Mouse (Mus musculus): Measurements from ENCODE around the gene Map2k5.

The Map2k5 gene

DNA sequence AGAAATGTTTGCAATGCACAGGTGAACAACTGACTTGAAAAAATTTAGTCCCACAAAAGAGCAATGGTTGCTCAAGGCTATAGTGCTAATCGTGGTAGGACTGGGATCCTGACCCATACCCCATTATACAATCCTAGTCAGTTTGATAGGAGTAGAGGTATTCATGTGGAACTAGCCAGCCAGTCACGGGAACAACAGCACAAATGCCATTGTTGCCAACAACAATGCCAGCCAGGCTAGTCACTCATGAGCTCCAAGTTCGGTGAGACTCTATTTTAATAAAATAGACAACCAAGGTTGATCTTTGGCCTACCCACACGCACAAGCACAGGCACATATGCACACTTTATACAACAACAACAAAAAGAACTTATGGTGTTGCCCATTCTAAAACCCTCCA is 120.0 kb downstream of the Map2k5 start:
- DNase-seq = no peak

DNA sequence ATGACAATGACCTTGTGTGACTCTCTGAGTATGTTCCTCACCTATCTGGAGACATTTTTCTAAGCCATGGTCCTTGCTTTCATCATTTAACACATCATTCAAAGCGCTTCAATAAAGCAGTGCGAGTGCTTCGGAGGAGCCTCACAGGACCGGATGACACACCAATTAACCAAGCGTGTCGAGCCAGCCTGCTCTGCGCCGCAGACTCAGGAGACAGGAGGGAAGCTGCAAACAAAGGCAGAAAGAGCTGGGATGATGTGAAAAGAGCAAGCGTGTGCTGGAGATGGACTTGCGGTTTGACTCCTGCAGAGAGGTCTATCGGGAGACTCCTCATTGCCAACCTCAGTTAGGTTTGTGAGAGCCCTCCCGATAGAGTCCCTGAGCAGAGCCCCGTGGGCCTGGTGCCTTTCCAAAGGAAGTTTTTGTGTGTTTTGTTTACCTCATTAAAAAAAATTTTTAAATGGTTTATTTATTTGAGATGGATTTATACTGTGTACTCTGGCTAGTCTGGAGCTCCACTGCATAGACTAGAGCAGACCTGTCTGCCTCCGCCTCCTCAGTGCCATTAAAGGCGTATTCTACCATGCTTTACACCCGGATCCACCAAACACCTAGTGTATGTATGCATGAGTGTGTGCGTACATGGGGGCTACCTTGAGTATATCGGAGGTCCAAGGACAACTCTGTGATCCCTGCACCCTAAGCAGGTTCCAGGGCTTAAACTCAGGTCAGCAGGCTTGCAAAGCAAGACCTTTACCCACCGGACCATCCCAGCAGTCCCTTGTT is 126.7 kb downstream of the Map2k5 start:
- DNase-seq = peak; percentile 7

DNA sequence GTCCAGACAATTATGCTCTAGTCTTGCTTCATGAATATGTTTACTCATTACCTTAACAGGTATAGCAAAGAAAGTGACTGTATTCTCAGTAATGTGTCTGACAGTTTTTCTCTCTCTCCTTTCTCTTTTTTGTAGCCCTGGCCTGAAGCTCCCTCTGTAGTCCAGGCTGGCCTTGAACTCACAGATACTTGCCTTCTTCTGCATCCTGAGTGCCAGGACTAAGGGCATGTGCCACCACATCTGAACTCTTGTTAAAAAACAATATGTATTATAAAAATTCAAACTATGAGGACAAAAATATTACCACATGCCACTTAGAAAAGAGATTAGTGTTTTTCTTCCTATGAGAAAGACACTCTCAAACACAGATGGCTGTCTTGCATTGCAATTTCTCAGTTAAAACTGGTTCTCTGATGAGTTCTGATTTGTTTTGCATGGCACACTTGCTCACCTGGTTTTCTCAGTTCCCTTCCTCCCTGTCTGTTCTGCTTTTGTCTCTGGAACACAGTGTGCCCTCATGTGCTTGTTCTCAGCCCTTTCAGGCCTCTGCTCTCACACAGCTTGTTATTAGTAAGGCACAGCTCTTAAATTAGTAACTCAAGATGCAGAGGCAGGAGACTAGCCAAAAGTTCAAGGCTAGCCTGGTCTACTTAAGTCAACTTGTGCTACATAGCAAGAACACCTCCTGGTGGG is 129.5 kb downstream of the Map2k5 start:
- no peak for DNase-seq

DNA sequence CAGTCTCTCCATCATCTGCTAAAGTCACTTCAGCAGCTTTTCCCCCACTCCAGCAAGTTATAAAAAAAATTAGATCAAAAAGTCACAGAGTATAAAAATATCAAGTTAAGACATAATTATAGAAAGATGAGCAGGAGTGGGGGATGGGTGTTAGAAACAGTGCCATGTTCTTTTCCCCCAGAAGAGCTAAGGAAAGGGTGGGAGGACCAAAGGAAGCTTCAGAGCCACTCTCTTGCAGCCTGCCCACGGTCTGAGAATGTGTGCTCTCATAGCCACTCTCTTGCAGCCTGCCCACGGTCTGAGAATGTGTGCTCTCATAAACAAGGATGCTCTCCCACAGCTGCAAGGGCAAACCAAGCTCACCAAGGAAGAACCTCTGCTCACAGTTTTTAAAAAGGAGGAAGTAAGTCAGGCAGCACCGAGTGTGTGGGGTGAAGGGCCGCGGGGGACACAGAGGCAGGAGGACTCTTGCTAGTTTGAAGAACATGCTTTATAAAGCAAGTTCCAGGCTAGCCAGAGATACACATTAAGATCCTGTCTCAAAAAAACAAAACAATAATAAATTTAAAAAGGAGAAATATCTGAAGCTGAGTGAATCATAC is 131.0 kb downstream of the Map2k5 start:
- no peak for DNase-seq

DNA sequence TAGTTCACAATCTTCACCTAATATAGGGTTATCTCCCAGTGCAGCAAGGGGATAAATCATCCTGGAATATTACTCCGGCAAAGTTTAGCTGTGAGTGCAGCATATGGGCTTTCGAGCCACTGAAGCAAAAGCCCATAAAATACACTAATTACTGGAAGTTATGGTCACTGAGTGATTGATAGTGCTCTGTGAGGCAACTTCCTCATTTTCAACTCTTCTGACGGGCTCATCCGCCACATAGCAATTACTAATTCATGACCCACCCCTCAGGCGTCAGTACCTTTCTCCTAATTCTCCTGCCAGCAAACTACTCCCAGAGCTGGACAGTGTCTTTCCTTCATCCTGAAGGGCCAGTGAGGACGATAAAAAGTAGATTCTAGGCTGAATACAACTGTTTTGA is 135.7 kb downstream of the Map2k5 start:
- DNase-seq = no peak

DNA sequence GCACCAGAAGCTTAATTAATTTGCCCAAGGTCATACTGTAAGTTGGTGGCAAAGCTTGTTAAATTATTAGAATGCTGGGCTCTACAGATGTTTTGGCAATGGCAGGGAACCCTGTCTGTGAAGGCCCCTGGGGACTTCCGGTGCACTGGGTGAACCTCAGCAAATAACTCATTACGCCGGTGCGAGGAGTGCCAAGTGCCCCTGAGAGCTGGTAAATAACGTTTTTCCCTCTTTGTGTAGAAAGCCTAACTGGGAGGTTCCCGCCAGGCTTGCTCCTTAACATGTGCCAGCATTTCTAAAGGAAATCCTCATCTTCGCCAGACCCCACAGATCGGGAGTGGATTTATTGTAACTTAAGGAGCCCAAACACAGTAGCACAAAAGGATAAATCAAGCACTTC is 136.5 kb downstream of the Map2k5 start:
- no peak for DNase-seq

DNA sequence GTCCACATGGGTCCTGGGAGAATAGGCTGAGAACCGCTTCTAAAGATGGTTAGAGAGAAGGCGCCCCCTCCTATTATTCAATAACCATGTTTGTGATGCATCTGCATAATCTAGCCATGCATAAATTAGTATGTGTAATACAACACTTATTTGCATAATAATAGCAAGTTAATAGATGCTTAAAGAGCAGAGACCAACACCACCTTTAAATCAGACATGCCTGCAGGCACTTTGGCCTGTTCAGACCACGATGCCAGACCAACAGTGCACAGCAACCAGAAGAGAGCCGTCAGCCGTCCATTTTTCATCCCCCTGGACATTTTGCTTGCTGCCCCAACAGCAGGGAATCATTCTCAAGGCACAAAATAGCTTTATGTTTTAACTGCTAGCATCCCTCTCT is 143.3 kb downstream of the Map2k5 start:
- DNase-seq = no peak

DNA sequence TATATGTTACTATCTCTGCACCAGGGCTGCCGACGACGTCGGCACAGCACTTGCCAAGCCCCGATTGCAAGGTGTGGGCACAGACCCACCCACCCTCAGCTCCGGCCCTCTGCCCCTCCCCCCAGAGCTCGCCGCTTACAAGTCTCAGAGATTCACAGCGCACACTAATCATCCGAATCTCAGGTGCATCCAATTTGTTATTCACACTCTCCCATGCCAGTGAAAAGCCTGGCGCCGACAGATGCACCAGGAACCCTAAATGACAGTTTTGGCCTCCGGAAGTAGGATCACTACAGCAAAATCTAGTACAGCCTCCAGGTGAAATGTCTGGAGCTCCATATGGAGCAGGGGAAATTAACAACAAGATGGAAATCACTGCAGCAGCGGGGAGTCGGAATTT is 147.4 kb downstream of the Map2k5 start:
- peak; percentile 22 for DNase-seq

DNA sequence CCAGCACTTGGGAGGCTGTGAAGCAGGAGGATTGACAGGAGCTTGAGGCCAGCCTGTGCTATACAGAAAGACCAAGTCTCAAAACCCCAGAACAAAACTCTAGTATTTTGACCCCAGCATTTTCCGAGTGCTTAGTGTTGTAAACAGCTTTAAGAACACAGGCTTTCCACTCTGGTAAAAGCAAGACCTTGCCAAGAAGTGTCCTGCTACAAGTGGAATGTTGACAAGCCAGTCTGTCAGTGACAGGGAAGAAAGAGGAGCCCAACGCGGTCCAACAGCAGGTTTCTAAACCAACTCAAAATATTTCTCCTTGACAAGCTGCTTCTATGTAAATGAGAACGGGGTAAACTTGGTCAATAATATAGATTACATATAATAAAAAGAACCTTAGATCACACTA is 148.6 kb downstream of the Map2k5 start:
- DNase-seq = no peak

DNA sequence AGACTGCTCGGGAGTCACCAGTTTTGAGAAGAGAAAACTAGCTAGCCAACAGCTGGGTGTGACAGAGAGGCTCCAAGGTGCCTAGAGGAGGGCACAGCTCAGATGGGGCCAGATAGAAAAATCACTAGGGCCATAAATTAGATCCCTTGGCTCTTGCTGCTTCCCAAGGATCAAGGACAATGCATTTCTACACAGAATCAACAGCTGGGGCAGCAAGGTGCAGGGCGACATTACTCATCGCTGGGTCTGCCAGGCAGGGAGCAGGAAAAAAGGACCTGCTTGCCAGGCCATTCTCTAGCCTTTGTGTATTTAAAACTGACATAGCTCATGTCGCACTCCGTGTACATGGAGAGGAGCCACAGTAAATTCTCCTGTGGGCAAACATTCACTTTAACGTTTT is 155.5 kb downstream of the Map2k5 start:
- no peak for DNase-seq

DNA sequence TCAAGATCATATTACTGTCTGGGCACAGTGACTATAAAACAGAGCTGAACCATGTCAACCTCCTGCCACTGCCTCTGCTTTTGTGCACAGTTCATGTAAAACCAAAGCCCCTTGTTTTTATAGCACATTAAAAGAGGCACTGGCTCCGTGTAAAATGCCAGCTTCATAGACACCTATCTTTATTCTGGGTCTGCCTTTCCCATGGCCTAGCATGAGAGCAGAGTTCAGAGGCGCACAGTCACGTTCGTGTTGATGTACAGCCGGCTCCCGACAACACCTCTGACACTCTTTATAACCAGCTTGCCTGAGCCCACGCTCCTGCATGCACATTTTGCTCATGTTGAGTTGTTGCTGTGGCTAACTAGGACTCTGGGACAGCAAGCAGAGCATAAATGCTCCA is 157.9 kb downstream of the Map2k5 start:
- DNase-seq = no peak

DNA sequence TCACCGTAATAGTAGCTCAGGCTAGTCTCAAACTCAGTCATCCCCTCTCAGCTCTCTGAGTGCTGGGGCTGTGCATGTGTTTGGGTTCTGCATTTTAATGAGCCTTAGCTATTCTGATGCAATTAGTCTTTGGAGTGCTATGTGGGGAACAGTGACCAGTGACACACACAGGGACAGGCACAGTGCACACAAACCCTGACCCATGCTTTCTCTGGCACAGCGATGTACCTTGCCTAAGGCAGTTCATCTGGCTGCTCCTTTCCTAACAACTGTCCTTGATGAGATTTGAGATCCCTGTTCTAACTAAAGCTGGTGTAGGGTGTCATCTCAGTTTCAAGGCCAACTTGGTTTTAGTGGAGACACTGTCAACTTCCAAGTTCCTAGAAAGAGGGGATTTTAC is 162.7 kb downstream of the Map2k5 start:
- DNase-seq = no peak

DNA sequence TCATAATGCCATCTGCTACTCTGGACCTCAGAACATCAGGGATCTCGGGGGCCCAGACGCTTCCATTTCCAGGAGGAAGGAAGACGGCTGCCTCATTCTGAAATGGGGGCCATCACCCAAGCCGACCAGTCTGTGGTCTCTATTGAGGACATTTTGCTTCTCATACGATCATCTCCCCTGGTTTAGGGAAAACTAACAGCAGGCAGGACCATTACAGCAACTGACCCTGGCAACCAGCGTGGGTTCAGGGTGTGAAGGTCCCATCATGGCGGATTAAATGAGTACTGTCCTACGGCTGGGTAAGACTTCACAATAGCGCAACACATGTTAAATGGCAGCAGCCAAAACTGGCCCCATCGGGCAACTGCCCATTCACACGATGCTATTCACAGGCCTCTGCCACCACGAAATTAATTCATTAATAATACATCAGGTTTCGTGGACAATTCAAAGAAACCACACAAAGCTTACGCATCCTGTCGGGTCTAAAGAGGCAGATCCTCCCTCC is 170.9 kb downstream of the Map2k5 start:
- no peak for DNase-seq

DNA sequence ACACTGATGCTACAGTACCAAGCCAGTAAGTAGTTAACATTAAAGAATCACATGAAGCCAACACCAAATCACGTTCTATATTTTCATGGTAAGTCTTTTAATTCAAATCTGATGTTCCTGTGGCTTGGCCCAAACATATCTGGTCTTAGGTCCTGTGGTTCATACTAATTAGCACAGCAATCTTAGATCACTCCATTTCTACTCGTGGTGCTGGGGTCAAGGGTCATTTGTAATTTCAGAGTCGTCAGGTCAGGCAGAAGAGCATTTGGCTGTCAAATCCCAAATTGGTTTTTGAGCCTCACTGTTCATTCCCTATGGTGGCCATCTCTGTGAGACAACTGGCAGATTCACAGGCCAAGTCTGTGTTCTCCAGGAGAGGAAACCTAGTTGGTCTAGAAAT is 174.2 kb downstream of the Map2k5 start:
- DNase-seq = no peak

DNA sequence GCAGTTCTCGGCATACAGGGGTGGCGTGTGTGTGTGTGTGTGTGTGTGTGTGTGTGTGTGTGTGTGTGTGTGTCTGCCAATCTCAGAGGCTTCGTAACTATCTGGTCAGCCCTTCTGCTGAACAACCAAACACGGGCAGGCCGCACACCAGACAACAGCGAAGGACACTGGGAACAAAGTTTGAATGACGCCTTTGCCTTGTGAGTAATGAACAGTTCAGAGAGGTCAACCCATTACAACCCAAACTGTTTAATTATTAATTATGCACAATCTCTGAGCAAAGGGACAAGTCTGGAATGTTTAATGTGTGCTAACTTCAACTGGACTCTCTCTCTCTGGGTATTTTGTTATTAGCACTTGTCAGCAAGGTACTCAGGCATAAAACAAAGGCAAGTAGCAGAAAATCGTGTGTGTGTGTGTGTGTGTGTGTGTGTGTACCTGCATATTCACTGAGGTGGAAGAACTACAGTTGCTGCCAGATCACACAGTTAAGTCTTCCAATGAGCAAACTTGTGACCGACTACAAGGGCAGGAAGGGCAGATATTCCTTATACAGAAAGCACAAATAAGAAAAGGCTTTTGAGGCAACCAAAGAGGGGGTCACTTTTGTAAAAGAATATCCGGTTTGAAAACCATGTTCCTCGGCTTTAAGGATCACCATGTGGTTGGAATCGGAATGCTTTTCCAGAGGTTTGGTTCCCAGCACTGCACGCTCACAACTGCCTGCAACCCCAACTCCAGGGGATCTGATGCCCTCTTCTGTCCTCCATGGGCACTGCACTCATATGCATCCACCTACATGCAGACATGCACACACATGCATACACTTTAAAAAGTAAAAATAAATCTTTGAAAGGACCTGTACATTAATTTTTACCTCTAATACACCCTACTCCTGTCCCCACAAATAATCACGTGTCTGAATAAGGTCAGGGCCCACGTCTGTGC is 176.1 kb downstream of the Map2k5 start:
- DNase-seq = no peak

DNA sequence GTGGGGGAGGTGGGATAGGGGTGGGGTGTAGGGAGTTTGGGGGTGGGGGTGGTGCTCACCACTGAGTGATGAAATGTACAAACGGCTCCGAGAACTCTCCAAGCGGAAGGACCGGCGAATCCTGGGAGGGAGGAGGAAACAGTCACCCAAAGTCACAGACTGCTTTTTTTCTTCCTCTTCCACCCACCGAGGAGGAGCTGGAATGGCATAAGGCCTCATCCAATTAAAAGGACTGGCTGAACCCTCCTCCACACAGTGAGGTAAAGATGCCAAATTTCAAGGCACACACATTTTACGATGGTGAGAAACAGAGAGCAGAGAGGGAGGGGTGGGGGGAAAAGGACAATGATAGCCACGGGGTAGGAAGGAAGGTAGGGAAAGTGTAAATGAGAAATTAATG is 180.4 kb downstream of the Map2k5 start:
- no peak for DNase-seq

DNA sequence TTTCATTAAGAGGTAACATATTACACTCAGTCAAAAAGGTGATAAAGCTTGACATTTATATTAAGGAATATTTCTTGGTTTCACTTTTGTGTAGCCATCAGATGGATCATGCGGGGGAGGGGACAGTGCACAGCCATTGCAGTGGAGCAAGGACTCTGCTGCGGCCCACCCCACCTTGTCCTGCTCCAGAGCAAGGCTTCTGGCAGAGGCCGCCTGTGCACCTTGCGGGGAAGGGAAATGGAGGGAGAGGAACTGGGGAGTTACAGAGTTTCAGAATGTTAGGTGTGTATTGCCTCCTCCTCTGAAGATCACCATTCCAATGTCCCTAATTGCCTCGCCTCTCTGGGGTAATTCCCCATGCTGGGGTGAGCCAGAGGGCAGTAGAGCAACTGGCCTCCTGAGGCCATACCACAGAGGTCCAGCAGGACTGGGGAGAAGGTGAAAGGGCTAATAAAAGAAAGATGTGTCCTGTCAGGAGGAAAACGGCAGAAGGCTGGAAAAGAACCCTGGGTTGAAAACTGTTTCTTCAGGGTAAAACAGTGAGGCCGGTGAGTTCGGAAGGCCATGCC is 181.5 kb downstream of the Map2k5 start:
- no peak for DNase-seq

DNA sequence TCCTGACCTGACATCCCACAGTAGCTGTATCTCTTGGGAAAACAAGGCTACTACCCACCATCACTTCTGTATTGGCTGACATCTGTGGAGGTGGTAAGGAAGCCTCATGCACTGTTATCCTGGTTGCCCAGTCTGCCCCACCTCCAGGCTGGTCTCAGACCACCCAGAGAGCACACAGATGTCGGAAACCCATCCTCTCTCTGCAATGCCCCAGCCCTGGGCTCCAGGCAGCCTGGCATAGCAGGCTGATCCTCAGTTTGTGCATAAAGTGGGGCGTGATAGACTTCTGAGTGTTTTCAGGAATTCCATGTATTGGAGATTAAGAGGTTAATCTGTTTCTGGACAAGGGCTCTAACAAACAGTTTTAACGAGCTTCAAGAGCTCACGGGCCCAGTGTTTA is 182.2 kb downstream of the Map2k5 start:
- DNase-seq = no peak

DNA sequence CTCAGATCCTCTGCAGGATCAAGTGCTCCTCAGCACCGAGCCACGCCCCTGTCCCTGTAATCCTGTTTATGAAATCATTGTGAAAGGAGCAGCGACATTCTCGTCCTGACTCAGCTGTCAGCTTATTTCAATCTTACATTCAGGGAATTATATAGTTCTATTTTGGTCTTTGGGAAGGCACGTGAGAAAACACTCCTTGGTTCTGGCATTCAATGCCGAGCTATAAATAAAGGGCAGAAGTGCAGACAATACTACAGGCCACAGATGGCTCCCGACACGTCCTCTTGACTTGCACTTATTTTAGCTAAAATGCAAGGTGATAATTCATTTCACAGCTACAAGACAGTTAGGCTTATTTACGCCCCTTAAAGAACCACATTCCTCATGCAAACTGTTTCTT is 182.9 kb downstream of the Map2k5 start:
- DNase-seq = no peak

DNA sequence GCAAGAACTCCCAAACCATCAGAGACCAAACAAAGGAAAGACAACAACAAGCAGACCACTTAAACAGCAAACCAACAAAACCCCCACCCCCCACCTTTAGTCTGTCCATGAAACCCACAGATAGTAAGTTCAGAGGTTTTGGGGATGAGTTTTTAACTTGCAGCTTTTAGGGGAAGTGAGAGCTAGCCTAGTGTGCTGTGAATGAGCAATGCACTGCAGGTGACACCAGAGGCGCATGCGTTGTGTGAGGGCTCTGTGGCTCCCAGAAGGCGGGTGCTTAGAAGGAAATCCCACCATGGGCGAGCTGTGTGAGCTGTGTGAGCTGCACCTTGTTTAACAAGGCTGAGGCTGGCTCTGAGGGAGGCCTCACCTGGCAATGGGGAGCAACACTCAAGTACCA is 184.9 kb downstream of the Map2k5 start:
- no peak for DNase-seq

DNA sequence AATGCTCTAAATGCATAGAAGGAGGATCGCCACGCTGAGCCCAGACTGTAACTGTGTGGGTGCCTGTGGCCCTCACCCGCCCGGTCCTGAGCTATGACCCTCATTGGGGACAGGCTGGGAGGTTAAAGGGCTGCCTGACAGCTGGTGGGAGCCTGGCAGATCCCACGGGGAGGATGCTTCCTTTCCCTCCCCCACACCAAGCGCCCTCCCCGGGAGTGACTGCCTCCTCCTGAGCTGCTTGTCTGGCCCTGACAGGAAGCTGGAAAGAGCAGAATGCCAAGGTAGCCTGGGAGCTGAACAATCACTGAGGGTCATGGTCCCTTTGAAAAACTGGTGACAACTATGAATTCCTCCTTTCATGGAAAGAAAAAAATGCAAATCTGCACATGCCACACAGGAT is 190.4 kb downstream of the Map2k5 start:
- no peak for DNase-seq

DNA sequence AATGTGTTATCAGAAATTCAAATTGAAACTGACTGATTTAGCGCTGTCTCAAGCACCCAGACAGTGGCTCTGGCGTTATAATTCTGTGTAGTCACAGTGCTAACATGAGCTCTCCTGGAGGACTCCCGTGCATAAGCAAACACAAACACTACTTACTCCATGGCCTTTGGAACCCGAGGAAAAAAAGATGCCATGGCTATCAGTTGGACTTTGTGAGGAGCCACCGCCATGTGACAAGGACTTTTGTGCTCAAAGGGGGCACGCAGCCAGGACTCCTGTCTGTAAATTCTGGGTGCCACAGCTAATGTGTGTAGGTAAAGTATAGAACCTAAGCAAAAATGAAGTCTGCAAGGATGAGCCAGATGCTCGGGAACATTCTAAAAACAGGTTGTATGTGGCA is 192.5 kb downstream of the Map2k5 start:
- DNase-seq = no peak

DNA sequence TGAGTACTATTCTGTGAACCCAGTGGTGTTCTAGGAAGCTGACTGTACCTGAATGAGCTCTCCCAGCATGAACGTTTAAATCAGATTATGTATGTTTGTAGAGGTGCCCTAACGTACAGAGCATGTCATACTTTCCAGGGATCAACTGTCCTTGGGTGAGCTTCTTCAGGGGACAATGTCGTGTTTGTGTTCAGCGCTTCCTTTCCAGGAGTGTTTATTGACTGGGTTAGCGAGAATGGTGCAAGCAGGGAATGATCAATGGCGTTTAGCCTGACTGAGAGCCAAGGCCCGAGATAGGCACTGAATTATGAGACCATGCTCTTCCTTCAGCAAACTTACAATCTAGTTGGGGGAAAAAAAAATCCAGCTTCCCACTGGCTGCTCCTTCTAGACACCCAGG is 193.8 kb downstream of the Map2k5 start:
- DNase-seq = no peak
